Mouse (Mus musculus): ENCODE data around the gene Usp20. TPM values are rescaled to one million over a fixed set of nuclear protein-coding genes. Genes with fewer than 3 reads are reported as not detected.
A peak's percentile ranks its signal among the peaks of the same experiment; 100 is the strongest.

Usp20 gene
- 4.0 and 5.2 TPM in 2 replicates for polyA plus RNA-seq (2015; fragmentation: Nextera tagmentation; extraction: Ambion mirVana)

GRCm38 (mm10) chr2:30981790-30982513, at the start of gene Usp20, which contains the start of gene BC005624:
Usp20 (plus strand) TSS chr2:30982279.
BC005624 (minus strand) TSS chr2:30982201.
- H3K27ac ChIP-seq (ENCODE audit: low read depth, low read length) = peak within 1 kb of the TSS; percentile 50; the same call in 1 of the 2 replicates
- peak within 1 kb of the TSS; percentile 88 for H3K4me2 ChIP-seq (replicated peaks; ENCODE audit: low read depth)
- peaks cover 18% of the 10 kb centered on the region for H3K36me3 ChIP-seq (ENCODE audit: control insufficient read depth, insufficient read depth)
- H3K27me3 ChIP-seq (replicated peaks; ENCODE audit: control insufficient read depth, insufficient read depth, low read length) = no peaks in the 10 kb centered on the region
- H3K4me1 ChIP-seq (replicated peaks; ENCODE audit: control insufficient read depth, insufficient read depth, low read length) = peaks cover 2% of the 10 kb centered on the region; the same call in 1 of the 2 replicates
- H3K9ac ChIP-seq (ENCODE audit: low read depth, low read length) = peak within 1 kb of the TSS; percentile 57
- no peaks in the 10 kb centered on the region for H3K9me3 ChIP-seq (ENCODE audit: control insufficient read depth)
- H3K4me3 ChIP-seq (ENCODE audit: low read depth, low read length) = peak within 1 kb of the TSS; percentile 86
- no peak; the same call in 1 of the 2 replicates for TF ChIP-seq CTCF (IDR thresholded peaks at IDR 0.05; ENCODE audit: low read depth)
- WGBS = under 1% methylated on average over 66 of the region's 66 CpGs
- ATAC-seq = peak; percentile 98

- Histone ChIP-seq H3K36me3 (ENCODE audit: control insufficient read depth, insufficient read depth) (no peaks in the 10 kb centered on the region), H3K4me2 (replicated peaks; ENCODE audit: low read depth) (no peak overlapping the region), H3K4me3 (ENCODE audit: low read depth, low read length) (no peak overlapping the region), H3K27me3 (replicated peaks; ENCODE audit: control insufficient read depth, insufficient read depth, low read length) (no peaks in the 10 kb centered on the region), H3K9me3 (ENCODE audit: control insufficient read depth) (no peaks in the 10 kb centered on the region), H3K27ac (ENCODE audit: low read depth, low read length) (no peak overlapping the region), H3K9ac (ENCODE audit: low read depth, low read length) (no peak overlapping the region), H3K4me1 (replicated peaks; ENCODE audit: control insufficient read depth, insufficient read depth, low read length) (0 out of 2 replicates have a peak, but pooled peaks cover 4% of the 10 kb centered on the region)
- TF ChIP-seq CTCF (IDR thresholded peaks at IDR 0.05; ENCODE audit: low read depth) = no peak
- 75% methylated on average over 6 of the region's 6 CpGs for WGBS
- no peak for ATAC-seq
Observed at GRCm38 (mm10) chr2:30933032-30933431, 49.0 kb upstream of the Usp20 start.

GRCm38 (mm10) chr2:30933917-30934450, 48.1 kb upstream of the Usp20 start:
- H3K27me3 ChIP-seq (replicated peaks; ENCODE audit: control insufficient read depth, insufficient read depth, low read length) = no peaks in the 10 kb centered on the region
- 0 out of 2 replicates have a peak, but pooled peaks cover 4% of the 10 kb centered on the region for H3K4me1 ChIP-seq (replicated peaks; ENCODE audit: control insufficient read depth, insufficient read depth, low read length)
- peak; percentile 94 for TF ChIP-seq CTCF (IDR thresholded peaks at IDR 0.05; ENCODE audit: low read depth)
- no peak overlapping the region for H3K4me3 ChIP-seq (ENCODE audit: low read depth, low read length)
- H3K27ac ChIP-seq (ENCODE audit: low read depth, low read length) = no peak overlapping the region
- ATAC-seq = no peak
- no peaks in the 10 kb centered on the region for H3K36me3 ChIP-seq (ENCODE audit: control insufficient read depth, insufficient read depth)
- no peaks in the 10 kb centered on the region for H3K9me3 ChIP-seq (ENCODE audit: control insufficient read depth)
- H3K4me2 ChIP-seq (replicated peaks; ENCODE audit: low read depth) = no peak overlapping the region
- H3K9ac ChIP-seq (ENCODE audit: low read depth, low read length) = no peak overlapping the region
- 21% methylated on average over 7 of the region's 7 CpGs for WGBS

GRCm38 (mm10) chr2:30936808-30937207, 45.3 kb upstream of the Usp20 start:
- WGBS = 74% methylated on average over 3 of the region's 3 CpGs
- Histone ChIP-seq H3K9ac (ENCODE audit: low read depth, low read length) (no peak overlapping the region), H3K27ac (ENCODE audit: low read depth, low read length) (no peak overlapping the region), H3K9me3 (ENCODE audit: control insufficient read depth) (no peaks in the 10 kb centered on the region), H3K4me2 (replicated peaks; ENCODE audit: low read depth) (no peak overlapping the region), H3K36me3 (ENCODE audit: control insufficient read depth, insufficient read depth) (no peaks in the 10 kb centered on the region), H3K27me3 (replicated peaks; ENCODE audit: control insufficient read depth, insufficient read depth, low read length) (no peaks in the 10 kb centered on the region), H3K4me3 (ENCODE audit: low read depth, low read length) (no peak overlapping the region), H3K4me1 (replicated peaks; ENCODE audit: control insufficient read depth, insufficient read depth, low read length) (no peaks in the 10 kb centered on the region)
- TF ChIP-seq CTCF (IDR thresholded peaks at IDR 0.05; ENCODE audit: low read depth) = no peak
- ATAC-seq = no peak

- no peak overlapping the region for H3K9ac ChIP-seq (ENCODE audit: low read depth, low read length)
- WGBS = 57% methylated on average over 8 of the region's 8 CpGs
- H3K27ac ChIP-seq (ENCODE audit: low read depth, low read length) = no peak overlapping the region
- H3K9me3 ChIP-seq (ENCODE audit: control insufficient read depth) = no peaks in the 10 kb centered on the region
- H3K4me3 ChIP-seq (ENCODE audit: low read depth, low read length) = no peak overlapping the region
- H3K27me3 ChIP-seq (replicated peaks; ENCODE audit: control insufficient read depth, insufficient read depth, low read length) = no peaks in the 10 kb centered on the region
- ATAC-seq = no peak
- TF ChIP-seq CTCF (IDR thresholded peaks at IDR 0.05; ENCODE audit: low read depth) = no peak
- H3K36me3 ChIP-seq (ENCODE audit: control insufficient read depth, insufficient read depth) = no peaks in the 10 kb centered on the region
- H3K4me2 ChIP-seq (replicated peaks; ENCODE audit: low read depth) = no peak overlapping the region
- no peaks in the 10 kb centered on the region for H3K4me1 ChIP-seq (replicated peaks; ENCODE audit: control insufficient read depth, insufficient read depth, low read length)
Observed at GRCm38 (mm10) chr2:30937731-30938130, 44.3 kb upstream of the Usp20 start.

GRCm38 (mm10) chr2:30938574-30938991, 43.5 kb upstream of the Usp20 start:
- no peak overlapping the region for H3K27ac ChIP-seq (ENCODE audit: low read depth, low read length)
- ATAC-seq = no peak
- 33% methylated on average over 4 of the region's 4 CpGs for WGBS
- no peaks in the 10 kb centered on the region for H3K9me3 ChIP-seq (ENCODE audit: control insufficient read depth)
- no peaks in the 10 kb centered on the region for H3K36me3 ChIP-seq (ENCODE audit: control insufficient read depth, insufficient read depth)
- H3K9ac ChIP-seq (ENCODE audit: low read depth, low read length) = no peak overlapping the region
- TF ChIP-seq CTCF (IDR thresholded peaks at IDR 0.05; ENCODE audit: low read depth) = no peak
- H3K4me2 ChIP-seq (replicated peaks; ENCODE audit: low read depth) = no peak overlapping the region
- no peaks in the 10 kb centered on the region for H3K27me3 ChIP-seq (replicated peaks; ENCODE audit: control insufficient read depth, insufficient read depth, low read length)
- H3K4me1 ChIP-seq (replicated peaks; ENCODE audit: control insufficient read depth, insufficient read depth, low read length) = no peaks in the 10 kb centered on the region
- no peak overlapping the region for H3K4me3 ChIP-seq (ENCODE audit: low read depth, low read length)

Data from intestine, postnatal 0 days (tissue).